Mouse (Mus musculus) G1E (cell line): ENCODE measurements around the gene S100a2. TPM values are rescaled to one million over a fixed set of nuclear protein-coding genes. Genes with fewer than 3 reads are reported as not detected.

Experiments
- ATAC-seq: 2 replicates; pipeline ENCODE4 v1.8.0; 2016; ENCODE audit warnings: mild to moderate bottlenecking; ENCODE audit not compliant: insufficient number of reproducible peaks, poor library complexity, low FRiP score, severe bottlenecking; ENCODE audit errors: extremely low read depth
- DNase-seq: peaks from one replicate; pipeline ENCODE4 v3.0.0; 2012; ENCODE audit warnings: low spot score
- H3K27me3 ChIP-seq: 2 replicates; pipeline ENCODE4 v1.6.1; 2012; ENCODE audit warnings: mild to moderate bottlenecking, low read length, inconsistent platforms; ENCODE audit not compliant: insufficient read depth
- H3K36me3 ChIP-seq: replicated peaks from 2 replicates; pipeline ENCODE3; 2012; ENCODE audit warnings: mild to moderate bottlenecking, inconsistent platforms
- H3K4me1 ChIP-seq: 2 replicates; pipeline ENCODE4 v1.6.1; 2012; ENCODE audit warnings: low read depth, low read length, inconsistent platforms, mixed read lengths; ENCODE audit not compliant: insufficient read depth
- H3K4me3 ChIP-seq: 2 replicates; pipeline ENCODE4 v1.5.1; 2012; ENCODE audit warnings: low read depth, mild to moderate bottlenecking, inconsistent platforms, low read length, moderate library complexity, mixed read lengths
- H3K9me3 ChIP-seq: replicated peaks from 2 replicates; pipeline ENCODE4 v1.6.1; 2012; ENCODE audit warnings: inconsistent platforms
- CTCF ChIP-seq: IDR thresholded peaks from 2 replicates; pipeline ENCODE4 v1.5.1; 2012; ENCODE audit warnings: low read depth, low read length, inconsistent platforms, mixed read lengths
- GATA1 ChIP-seq: IDR thresholded peaks from 2 replicates; pipeline ENCODE4 v1.6.1; 2012; ENCODE audit warnings: borderline replicate concordance, low read length, inconsistent platforms, mixed read lengths
- GATA2 ChIP-seq: IDR thresholded peaks from 2 replicates; pipeline ENCODE4 v1.6.1; 2012; ENCODE audit warnings: low read depth, low read length, inconsistent platforms, borderline replicate concordance
- POLR2AphosphoS5 ChIP-seq: IDR thresholded peaks from 2 replicates; pipeline ENCODE4 v1.6.1; 2012; ENCODE audit warnings: low read depth, low read length, inconsistent platforms; ENCODE audit not compliant: insufficient replicate concordance
- TAL1 ChIP-seq: conservative IDR thresholded peaks from 2 replicates; pipeline ENCODE4 v1.6.1; 2012; ENCODE audit warnings: low read depth, low read length, inconsistent platforms, mixed read lengths
- polyA plus RNA-seq: library from polyadenylated mRNA; stranded (reverse); fragments of >175 nt; gene quantifications from 2 replicates; pipeline ENCODE4 v1.2.3, GENCODE M21; 2012
- total RNA-seq, 2 experiments: library from RNA; stranded (forward) in 1 of 2; stranded (reverse) in 1 of 2; fragments of 200-1000 nt in 1 of 2; fragments of >200 nt in 1 of 2; fragmentation: Nextera tagmentation in 1 of 2; gene quantifications; 2 replicates each; pipeline ENCODE4 v1.2.3; 2014 to 2017

The S100a2 gene
- total and polyA plus RNA-seq, 3 experiments, result not detected

DNA sequence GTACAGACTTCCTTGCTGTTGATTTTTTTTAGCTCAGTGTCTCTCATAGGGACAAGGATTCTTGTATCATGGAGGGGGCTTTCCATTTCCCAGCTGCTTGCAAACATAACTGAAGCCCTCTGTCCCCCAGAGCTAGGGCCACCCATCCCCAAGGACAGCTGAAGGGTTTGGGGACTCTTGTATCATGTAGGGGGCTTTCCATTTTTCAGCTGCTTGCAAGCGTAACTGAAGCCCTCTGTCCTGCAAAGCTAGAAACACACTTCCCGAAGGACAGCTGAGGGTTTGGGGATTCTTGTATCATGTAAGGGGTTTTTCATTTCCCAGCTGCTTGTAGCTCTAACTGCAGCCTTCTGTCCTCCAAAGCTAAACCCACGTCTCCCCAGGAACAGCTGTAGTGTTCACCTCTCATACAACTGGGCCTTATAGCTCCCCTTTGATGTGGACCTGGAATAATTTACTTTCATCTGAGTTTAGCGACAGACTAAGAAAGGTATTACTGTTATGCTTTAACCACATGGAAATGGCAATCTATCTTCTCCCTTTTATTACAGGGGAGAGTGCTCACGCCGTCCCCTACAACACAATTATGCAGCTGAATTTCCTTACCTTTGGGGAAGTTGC, 29.9 kb upstream of the S100a2 start, which contains the start of gene S100a3:
Gene S100a3, plus strand, starts transcription at position 571 of the 621 bp plus-strand sequence.
- Histone ChIP-seq H3K4me1 (no peaks in the 10 kb centered on the region), H3K27me3 (peaks cover 10% of the 10 kb centered on the region), H3K4me3 (no peak within 1 kb of the TSS), H3K9me3 (no peaks in the 10 kb centered on the region), H3K36me3 (no peaks in the 10 kb centered on the region)
- ATAC-seq (no peak), DNase-seq (no peak)
- no peak for TF ChIP-seq GATA1

DNA sequence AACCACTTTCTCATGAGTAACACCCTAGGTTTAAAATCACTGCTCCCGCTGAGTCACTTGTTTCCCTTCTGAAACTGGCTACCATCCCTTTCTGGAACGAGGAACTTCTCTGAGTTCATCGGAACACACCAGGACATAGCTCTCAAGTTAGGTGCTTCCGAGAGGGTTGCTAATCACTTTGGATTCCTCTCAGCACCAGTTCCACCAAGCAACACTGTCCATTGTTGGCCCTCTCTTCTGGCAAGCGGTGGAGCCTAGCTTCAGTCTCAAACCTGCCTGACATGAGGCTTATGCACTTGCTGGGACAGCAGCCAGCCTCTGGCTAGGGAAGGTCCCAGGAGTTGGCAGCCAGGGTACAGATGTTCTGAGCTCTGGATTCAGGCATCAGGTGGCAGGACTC, 15.4 kb upstream of the S100a2 start:
- H3K36me3 ChIP-seq, result no peaks in the 10 kb centered on the region
- no peak for TF ChIP-seq GATA1
- no peak for TF ChIP-seq POLR2AphosphoS5
- no peak for TF ChIP-seq CTCF
- no peak for TF ChIP-seq TAL1
- no peak for TF ChIP-seq GATA2
- no peaks in the 10 kb centered on the region for H3K4me1 ChIP-seq
- DNase-seq, result no peak
- no peaks in the 10 kb centered on the region for H3K9me3 ChIP-seq
- ATAC-seq, result no peak
- H3K4me3 ChIP-seq, result no peak overlapping the region
- peaks cover 13% of the 10 kb centered on the region for H3K27me3 ChIP-seq

DNA sequence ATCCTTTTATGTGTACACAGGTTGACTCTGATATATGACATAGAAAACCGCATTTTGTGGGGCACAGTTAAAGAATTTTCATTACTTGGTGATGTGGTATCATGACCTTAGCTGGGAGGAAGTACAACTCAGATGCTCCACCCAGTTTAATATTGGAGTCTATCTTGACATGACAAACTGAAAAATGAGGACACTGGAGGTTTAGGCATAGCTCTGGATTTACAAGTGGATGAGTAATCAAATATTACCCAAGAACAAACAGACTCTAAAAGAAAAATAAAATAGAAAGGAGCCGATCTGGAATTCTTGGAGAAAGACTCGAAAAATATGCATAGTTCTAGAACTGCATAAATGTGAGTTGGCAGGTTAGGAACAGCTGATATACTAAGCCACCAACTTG, 14.7 kb upstream of the S100a2 start:
- DNase-seq (no peak), ATAC-seq (no peak)
- H3K27me3 ChIP-seq, result peaks cover 14% of the 10 kb centered on the region
- no peak for TF ChIP-seq GATA2
- TF ChIP-seq POLR2AphosphoS5, result no peak
- TF ChIP-seq TAL1, result no peak
- TF ChIP-seq CTCF, result no peak
- no peak for TF ChIP-seq GATA1
- H3K36me3 ChIP-seq, result no peaks in the 10 kb centered on the region
- no peak overlapping the region for H3K4me3 ChIP-seq
- H3K9me3 ChIP-seq, result no peaks in the 10 kb centered on the region
- no peaks in the 10 kb centered on the region for H3K4me1 ChIP-seq

DNA sequence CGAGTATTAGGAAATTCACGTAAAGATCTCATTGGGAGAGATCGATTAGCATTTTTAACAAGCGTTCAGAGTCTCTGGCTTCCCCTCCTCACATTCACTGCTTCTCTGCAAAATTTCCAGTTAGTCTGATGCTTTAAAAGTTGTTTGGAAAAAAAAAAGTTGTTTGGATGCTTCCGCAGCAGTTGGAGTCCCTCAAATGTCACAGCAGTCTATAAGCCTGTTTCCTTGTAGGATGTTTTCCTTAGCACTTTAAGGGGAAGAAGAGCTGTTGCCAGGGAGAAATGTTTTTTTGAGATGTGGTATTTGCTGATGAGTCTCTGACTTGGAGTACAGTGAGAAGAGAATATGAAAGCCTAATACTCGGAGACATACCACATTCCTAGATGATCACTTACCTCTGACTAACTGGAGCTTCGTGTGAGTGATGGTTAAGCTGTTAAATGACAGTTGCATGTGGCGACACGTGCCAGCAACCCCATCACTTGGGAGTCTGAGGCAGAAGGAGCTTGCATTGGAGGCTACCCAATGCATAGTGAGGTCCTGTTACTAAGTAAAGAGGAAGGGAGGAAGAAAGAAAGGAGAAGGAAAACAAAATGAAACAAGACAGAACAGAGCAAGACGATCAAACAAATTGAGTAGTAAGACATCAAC, 13.6 kb upstream of the S100a2 start:
- H3K27me3 ChIP-seq, result peaks cover 14% of the 10 kb centered on the region
- H3K9me3 ChIP-seq, result no peaks in the 10 kb centered on the region
- ATAC-seq, result no peak
- H3K4me3 ChIP-seq, result no peak overlapping the region
- no peaks in the 10 kb centered on the region for H3K4me1 ChIP-seq
- TF ChIP-seq GATA1 (no peak), GATA2 (no peak), POLR2AphosphoS5 (no peak), CTCF (no peak), TAL1 (no peak)
- H3K36me3 ChIP-seq, result no peaks in the 10 kb centered on the region
- no peak for DNase-seq

DNA sequence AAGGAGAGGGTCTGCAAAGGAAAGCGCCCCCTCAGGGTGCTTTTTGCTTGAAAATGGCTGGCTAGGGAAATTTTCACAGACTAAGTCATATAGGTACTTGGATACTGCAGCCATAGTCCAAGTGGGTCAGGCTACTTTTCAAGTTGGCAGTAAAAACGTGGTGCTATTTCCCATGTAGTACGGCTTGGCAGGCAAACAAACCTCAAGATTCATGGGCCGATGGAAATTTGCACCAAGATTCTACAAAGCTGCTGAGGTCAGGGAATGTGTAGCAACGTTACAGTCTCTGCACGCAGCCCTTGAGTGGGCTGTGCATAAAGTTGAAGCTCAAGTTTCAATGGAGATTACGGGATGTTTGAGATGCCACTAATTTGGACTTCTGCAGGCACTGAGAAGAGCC, 10.6 kb upstream of the S100a2 start:
- no peak for TF ChIP-seq POLR2AphosphoS5
- TF ChIP-seq CTCF, result no peak
- TF ChIP-seq TAL1, result no peak
- no peak for TF ChIP-seq GATA1
- H3K27me3 ChIP-seq, result peaks cover 14% of the 10 kb centered on the region
- ATAC-seq (no peak), DNase-seq (no peak)
- H3K9me3 ChIP-seq, result no peaks in the 10 kb centered on the region
- no peak overlapping the region for H3K4me3 ChIP-seq
- H3K4me1 ChIP-seq, result no peaks in the 10 kb centered on the region
- H3K36me3 ChIP-seq, result no peaks in the 10 kb centered on the region

DNA sequence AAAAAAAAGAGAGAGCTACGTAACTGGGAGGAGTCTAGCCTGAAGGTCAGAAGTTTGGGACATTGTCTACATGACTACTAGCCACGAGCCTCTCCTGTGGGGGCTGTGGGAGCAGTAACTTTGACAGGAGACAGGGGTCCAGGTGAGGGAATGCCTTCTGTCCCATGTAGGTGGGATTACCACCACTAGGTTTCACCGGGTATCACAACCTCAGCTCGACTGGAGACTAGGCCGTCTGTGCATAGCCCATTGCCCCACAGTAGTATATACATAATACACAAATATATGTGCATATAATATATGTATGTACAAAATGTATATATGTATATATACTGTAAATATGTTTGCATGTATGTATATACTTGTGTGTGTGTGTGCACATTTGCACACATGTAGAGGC, 8.9 kb upstream of the S100a2 start:
- no peak for ATAC-seq
- Histone ChIP-seq H3K9me3 (no peaks in the 10 kb centered on the region), H3K36me3 (no peaks in the 10 kb centered on the region), H3K4me3 (no peak overlapping the region), H3K27me3 (peaks cover 10% of the 10 kb centered on the region; the same call in 1 of the 2 replicates), H3K4me1 (no peaks in the 10 kb centered on the region)
- no peak for DNase-seq
- TF ChIP-seq TAL1 (no peak), CTCF (no peak)

DNA sequence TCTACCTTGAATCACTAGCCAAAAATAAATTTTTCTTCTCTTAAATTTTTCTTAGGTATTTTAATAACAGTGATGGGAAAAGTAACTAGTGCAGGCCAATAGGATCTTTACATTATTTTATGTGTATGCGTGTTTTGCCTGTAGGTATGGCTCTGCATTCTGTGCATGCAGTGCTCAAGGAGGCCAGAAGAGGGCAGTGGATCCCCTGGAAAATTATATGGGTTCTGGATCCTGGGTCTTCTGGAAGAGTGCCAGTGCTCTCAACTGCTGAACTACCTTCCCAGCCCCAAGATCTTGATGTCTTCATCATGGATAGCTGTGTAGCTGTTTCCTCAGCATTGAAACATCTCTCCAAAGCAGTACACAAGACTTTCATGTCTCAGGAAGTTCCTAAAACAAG, 7.9 kb upstream of the S100a2 start:
- Histone ChIP-seq H3K4me1 (no peaks in the 10 kb centered on the region), H3K4me3 (no peak overlapping the region), H3K36me3 (no peaks in the 10 kb centered on the region), H3K27me3 (peaks cover 16% of the 10 kb centered on the region), H3K9me3 (no peaks in the 10 kb centered on the region)
- ATAC-seq (no peak), DNase-seq (no peak)
- TF ChIP-seq CTCF, result 0 out of 2 replicates have a peak, but pooled peaks have one; percentile 12
- TF ChIP-seq GATA2, result no peak
